Mouse (Mus musculus): ENCODE data around the gene Lsamp.

The Lsamp gene

GRCm38 (mm10) chr16:41623871-41624270 lies 1639.7 kb downstream of the Lsamp start:
- DNase-seq: no peak

- DNase-seq: no peak
Observed at GRCm38 (mm10) chr16:41633898-41634297, 1649.7 kb downstream of the Lsamp start.

GRCm38 (mm10) chr16:41640876-41641275 lies 1656.7 kb downstream of the Lsamp start:
- DNase-seq: no peak

- DNase-seq: no peak
Observed at GRCm38 (mm10) chr16:41653261-41653660, 1669.1 kb downstream of the Lsamp start.

GRCm38 (mm10) chr16:41674316-41675038 lies 1690.3 kb downstream of the Lsamp start:
- DNase-seq: no peak

GRCm38 (mm10) chr16:41675774-41676173 lies 1691.6 kb downstream of the Lsamp start:
- no peak for DNase-seq

GRCm38 (mm10) chr16:41692435-41692834 lies 1708.3 kb downstream of the Lsamp start:
- no peak for DNase-seq

- no peak for DNase-seq
Observed at GRCm38 (mm10) chr16:41701790-41702428, 1717.7 kb downstream of the Lsamp start.

GRCm38 (mm10) chr16:41728900-41729585 lies 1744.9 kb downstream of the Lsamp start:
- no peak for DNase-seq

GRCm38 (mm10) chr16:41729911-41730310 lies 1745.8 kb downstream of the Lsamp start:
- no peak for DNase-seq

- DNase-seq: peak; percentile 39
Observed at GRCm38 (mm10) chr16:41745037-41745436, 1760.9 kb downstream of the Lsamp start.

GRCm38 (mm10) chr16:41746235-41746911 lies 1762.2 kb downstream of the Lsamp start:
- DNase-seq: no peak

GRCm38 (mm10) chr16:41747874-41748273 lies 1763.7 kb downstream of the Lsamp start:
- no peak for DNase-seq

GRCm38 (mm10) chr16:41748759-41749158 lies 1764.6 kb downstream of the Lsamp start:
- no peak for DNase-seq

- DNase-seq: no peak
Observed at GRCm38 (mm10) chr16:41764285-41764684, 1780.1 kb downstream of the Lsamp start.

- no peak for DNase-seq
Observed at GRCm38 (mm10) chr16:41771427-41772125, 1787.4 kb downstream of the Lsamp start.

- no peak for DNase-seq
Observed at GRCm38 (mm10) chr16:41777586-41777985, 1793.4 kb downstream of the Lsamp start.

GRCm38 (mm10) chr16:41785600-41785999 lies 1801.4 kb downstream of the Lsamp start:
- DNase-seq: no peak

- no peak for DNase-seq
Observed at GRCm38 (mm10) chr16:41786704-41787103, 1802.5 kb downstream of the Lsamp start.

GRCm38 (mm10) chr16:41787146-41787545 lies 1803.0 kb downstream of the Lsamp start:
- DNase-seq: no peak

GRCm38 (mm10) chr16:41790016-41790415 lies 1805.9 kb downstream of the Lsamp start:
- no peak for DNase-seq

- DNase-seq: no peak
Observed at GRCm38 (mm10) chr16:41820369-41820768, 1836.2 kb downstream of the Lsamp start.

Data from kidney, adult 11 months (tissue).